Mouse (Mus musculus) right cerebral cortex, postnatal 10 days (tissue): ENCODE results near the gene Ksr2.
"Not testable (repeated sequence)": the region's sequence is repeated elsewhere in the genome, so short reads cannot be mapped to it uniquely, and the experiment has no call there.

Source experiments
- DNase-seq, 2 experiments: peaks; one replicate each; pipeline ENCODE4 v3.0.0; 2021; ENCODE audit warnings: low spot score in 2 of 2

Gene Ksr2

DNA sequence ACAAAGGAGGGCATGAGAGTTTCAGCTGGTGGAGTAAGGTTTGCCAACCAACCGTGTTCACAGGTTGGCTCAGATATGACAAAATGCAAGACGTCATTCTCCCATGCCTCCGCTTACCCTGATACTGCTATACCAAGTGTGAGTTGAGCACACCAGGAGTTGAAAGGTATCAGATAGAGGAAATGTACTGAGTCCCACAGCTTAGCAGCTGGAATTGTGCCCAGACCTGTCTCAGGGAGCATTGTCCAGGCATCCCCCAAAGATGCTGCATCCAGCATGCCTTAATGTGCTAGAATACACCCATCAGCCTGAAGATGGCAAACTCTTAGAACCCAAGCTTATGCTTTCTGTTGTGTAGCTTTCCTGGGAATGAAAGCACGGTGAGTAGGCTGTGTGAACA, 206.5 kb downstream of the Ksr2 start:
- DNase-seq, result no peak

DNA sequence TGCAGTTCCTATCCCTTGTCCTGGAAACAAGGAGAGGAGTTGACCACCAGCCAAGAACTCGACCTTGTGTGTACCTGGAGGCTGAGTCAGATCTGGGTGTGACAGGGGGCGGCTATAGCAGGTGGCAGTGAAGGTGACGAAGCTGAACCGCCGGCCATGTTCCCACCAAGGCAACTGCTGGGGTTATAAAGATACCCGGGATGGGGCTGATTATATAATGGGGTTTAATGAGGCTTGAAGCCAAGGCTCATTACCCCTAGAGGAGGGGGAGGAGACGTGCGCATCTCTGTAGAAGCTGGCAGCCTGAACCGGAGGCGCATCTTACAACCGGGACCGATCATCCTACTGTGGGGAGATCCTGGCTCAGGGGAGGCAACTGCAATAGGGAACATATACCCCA, 208.4 kb downstream of the Ksr2 start:
- DNase-seq, result no peak

DNA sequence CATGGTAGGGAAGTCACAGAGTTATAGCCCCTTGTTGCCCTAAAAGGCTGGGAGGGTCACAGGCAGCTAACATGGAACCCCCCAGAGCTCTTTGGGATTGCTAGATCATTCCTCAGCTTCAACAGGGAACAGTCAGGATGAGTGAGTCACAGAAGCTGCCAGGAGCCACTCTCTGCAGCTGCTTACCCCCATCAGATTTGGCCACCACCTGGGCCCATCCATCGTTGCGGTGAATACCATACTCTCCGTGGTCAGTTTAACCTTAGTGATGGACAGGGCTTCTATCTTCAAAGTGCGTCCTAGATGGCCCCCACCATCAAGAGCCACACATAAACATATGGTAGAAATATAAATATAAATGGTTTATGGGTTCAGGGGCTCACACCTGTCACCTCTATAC, 209.4 kb downstream of the Ksr2 start:
- not testable (repeated sequence) for DNase-seq

DNA sequence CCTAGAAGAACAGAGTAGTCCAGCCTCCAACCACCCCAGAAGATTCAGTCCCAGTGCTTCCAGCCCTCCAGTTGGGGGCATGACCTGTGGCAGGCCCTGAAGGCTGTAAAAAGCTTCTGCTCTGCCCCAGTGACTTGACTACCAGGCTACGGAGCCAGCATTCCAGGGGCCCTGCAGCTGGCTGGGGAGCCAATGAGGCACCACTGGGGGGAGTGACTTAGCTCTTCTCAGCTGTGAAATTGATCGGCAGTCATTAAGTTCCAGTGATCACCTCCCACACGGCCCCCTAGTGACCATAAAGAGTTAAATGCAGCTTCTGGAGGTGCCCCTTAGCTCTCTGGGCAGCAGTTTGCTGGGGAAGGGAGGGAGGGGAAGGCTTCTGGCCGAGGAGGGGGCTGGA, 213.1 kb downstream of the Ksr2 start:
- no peak for DNase-seq

DNA sequence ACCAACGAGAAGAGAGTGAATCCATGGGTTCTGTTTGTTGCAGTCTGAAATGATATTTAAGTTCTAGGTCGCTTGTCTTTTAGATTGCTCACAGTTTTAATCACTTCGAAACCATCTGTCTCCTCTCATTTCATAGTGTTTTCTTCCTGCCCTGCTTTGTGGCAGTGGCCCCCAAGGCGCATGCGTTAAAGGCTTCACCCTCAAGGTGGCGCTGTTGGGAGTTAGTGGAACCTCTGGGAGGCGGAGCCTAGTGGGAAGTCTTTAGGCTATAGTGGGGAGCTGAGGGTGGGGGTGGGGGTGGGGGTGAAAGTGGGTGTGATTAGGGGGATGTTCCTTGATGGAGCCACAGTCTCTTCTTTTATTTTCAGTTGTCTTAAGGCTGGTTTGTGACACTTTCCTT, 214.6 kb downstream of the Ksr2 start:
- DNase-seq, result peak; percentile 75 to 80

DNA sequence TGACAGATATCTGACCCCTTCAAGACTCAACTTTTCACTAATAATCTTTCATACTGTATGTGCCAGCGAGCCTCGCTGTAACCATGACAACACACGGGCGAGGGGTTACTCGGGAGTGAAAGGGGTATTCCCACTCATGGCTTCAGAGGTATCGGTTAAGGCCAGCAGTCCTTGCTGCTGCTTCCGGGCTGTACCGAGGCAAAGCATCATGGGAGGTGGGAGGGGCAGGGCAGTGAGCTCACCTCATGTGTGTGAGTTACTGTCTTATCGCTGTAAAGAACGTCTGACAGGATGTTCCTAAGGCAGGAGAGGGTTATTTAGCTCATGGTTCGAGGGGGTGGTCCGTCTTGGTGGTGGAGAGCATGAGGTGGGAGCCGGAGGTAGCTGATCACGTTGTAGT, 215.8 kb downstream of the Ksr2 start:
- DNase-seq, result no peak

DNA sequence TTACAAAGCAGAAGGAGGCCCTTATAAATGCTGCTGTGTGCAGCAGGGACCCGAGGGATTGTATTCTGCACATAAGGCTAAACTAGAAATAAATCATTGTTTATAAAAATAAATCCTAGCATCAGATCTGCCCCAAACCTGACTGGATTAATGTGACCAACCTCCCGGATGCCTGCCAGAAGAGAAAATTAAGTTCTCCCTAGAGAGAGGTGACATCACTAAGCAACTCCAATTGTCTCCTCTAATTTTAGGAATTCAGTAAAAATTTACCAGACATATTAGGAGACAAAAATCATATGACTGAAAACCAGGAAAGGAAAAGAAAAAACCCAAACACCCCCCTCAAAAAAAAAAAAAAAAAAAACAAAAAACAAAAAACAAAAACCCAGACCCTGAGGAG, 221.4 kb downstream of the Ksr2 start:
- no peak for DNase-seq

DNA sequence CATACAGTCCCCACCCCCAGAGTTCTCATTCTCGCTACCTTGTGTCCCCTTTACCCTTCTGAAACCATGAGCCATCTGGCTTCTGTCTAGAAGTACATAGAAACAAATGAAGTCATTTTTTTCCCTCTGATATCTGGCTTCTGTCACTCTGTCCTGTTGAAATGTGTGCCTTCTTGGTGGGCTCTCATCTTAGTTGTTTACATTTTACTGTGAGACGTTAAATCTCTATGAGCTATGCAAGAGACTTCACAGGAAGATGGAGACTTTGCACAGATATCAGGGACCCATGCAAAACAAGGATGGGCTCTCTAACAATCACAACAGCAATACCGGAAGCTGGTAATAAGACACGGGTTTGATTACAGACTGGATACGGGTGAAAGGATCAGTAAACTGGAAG, 222.0 kb downstream of the Ksr2 start:
- DNase-seq, result no peak

DNA sequence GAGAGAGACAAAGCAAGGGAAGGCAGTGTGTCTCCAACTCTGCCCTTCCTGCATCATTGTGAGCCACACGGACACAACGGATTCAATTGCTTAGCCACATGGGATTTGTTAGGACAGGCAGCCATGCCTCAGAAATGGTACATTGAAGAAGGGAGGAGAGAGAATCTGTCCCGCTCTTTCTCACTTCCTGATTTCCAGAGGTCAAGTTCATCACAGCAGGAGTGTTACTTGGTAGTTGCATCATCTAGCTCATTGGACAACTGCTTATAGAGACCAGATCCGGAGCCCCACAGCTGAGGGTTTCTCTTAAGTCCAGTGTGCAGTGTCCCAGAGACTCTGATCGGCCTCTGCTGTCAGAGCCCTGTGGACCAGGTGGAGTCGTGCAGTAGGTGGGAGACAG, 227.8 kb downstream of the Ksr2 start:
- no peak for DNase-seq

DNA sequence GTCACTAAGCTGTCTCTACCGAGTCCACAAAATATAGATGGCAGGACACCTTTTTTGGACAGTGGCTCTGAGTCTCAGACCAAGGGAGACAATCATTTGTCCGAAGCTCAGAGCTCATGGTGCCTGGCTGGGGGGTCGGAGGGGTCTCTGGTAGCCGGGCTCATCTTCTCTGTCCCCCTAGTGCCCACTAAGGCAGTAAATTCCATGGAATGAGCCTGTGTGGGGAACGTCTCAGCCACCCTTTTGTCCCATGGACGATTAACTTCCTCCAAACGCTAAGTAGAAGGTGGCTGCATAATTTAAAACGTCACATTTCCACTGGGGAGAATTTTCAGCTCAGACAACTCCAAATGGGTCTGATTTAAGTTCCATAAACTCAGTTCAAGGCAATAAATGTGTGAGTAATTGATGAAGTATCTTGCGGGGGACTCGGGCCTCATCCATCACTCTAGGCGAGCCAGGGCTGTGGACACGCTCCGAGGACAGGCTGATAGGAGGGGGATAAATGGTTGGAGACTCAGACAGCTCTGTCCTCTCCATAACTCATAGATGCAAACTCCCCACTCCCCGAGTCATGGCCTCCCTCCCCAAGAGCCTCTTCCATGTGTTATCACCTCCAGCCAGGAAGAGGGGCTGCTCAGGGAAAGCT, 237.6 kb downstream of the Ksr2 start:
- no peak for DNase-seq

DNA sequence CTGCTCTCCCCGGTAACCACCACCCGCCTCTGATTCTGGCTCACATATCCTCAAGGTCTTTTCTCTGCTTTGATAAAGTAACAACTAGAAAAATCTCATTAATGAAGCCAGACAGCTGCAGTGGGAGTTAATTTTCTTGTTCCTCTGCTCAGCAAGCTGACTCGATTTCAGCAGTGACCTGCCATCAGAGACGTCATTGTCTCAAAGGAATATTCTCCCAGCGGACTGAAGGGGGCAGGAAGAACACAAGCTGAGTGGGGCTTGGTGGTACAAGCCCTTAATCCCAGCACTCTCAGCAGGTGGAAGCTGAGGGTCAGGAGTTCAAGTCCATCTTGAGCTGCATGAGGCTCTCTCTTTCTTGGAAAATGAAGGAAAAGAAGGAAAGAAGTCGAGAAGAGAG, 244.8 kb downstream of the Ksr2 start:
- no peak for DNase-seq

DNA sequence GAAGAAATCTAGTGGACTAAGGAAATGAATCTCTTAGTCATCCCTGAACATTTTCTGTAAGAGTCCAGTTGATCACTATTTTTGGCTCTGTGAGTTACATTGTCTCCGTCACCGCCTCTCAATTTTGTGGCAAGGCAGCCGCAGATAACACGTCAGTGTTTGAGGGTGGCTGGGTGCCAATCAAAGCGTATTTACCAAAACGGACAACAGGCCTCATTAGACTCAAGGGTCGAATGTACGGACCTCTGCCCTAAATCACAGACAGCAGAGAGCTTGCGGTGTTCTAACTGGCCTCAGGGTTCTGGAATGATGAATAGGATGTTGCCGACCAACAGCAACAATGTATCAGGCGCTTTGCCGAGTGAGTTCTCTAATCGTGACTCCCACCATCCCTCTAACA, 245.8 kb downstream of the Ksr2 start:
- DNase-seq, result no peak

DNA sequence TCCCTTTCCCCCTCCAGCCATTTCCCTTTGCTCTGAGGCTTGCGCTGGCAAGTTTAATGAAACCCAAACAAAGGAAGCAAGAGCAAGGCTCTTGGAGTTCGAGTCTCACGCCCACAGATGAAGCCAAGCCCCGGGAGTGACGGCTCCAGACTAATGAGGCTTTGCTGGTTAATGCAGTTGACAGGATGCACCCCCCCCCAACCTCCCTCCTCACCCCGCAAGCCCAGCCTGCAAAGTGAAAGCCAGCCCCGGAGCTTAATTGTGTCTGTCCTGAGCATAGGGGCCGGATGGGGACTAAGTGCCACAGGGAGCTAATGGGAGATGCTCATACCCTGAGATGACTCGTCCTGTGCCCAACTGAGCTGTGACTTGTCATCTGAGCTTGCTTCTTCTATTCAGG, 251.4 kb downstream of the Ksr2 start:
- DNase-seq, result no peak

DNA sequence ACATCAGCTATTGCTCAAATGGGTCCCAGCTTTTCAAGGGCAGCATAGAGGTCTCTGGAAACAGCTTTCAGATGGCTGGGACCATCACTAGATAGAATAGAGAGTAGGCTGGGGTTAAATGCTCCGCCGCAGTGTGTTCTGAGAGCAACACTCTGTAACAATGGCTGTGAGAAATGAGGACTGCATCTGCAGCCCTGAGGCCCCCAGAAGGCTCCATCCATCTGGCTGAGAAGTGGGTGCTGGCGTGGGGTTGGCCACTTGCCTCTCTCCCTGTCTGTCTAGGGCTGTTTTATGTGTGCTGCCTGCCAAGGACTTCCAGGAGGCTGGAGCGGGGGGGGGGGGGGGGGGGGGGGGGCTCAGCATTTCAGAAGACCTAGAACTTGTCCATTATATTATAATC, 253.5 kb downstream of the Ksr2 start:
- peak in 1 of 2 experiments; percentile 41 for DNase-seq

DNA sequence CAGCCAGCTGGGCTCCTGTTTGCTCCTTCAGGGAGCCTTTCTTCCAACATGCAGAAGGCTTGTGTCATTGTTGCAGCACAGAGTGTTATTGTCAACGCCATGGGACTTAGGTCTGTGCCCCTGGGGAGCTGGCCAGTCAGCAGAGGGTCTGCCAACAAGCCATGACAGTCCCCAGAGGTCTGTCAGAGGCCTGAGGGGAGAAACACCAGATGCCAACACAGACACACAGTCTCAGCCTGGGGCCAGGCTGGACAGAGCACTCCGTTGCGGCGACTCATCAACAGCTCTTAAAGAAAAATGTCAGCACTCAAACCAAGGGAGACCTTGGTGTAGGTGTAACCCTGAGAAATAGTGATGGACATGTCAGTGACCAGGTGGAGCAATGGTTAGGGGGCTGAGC, 255.5 kb downstream of the Ksr2 start:
- no peak for DNase-seq

DNA sequence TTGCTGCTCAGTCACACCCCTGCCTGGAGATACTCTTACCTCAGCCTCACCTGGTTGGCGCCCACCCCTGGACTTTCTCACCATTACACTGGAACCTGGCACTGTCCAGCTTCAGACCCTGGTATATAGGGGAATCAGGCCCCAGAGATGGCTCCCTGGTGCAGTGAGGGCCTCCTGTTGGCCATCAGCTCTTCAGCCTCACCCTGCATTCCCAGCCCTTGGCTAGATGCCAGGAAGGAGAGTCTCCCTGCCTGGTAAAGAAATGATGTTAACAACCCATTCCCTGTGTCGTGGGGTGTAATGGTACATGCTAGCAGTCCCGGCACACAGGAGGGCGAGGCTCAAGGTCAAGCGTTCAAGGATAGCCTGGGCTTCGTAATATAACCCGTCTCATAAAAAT, 256.0 kb downstream of the Ksr2 start:
- no peak for DNase-seq

DNA sequence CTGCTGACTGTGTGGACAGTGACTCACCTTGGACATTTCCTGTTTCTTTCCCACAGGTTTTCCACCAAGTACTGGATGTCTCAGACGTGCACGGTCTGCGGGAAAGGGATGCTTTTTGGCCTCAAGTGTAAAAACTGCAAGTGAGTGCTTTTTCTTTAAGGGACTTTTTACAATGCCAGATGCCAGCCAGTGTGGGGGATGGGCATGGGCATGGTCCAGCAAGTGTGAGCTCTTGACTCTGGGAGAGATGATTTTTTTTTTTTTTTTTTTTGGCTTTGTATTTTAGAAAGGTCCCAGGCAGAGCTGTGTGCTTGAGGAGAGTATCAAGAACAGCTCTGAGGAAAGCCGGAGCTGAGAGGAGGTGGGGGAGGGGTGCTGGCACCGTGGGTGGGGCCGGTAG, 257.6 kb downstream of the Ksr2 start:
- DNase-seq, result no peak

DNA sequence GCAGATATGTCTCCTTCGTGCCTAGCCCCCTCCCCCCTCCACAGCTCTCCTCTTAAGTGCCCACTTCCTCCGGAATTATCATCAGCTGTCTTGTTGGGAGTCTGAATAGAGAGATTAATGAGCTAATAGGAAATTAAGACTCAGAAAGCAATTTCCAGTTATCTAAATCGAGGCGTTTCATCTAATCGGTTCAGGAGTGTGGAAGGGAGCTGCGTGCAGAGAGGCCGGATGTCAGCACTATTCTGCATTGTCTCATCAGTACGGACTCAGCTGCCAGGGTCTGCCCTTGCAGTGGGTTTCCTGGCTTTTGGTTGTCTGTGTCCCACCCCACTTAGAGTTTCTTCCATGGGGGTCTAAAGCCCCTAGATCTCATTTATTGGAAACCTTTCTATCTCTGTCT, 262.0 kb downstream of the Ksr2 start:
- no peak for DNase-seq

DNA sequence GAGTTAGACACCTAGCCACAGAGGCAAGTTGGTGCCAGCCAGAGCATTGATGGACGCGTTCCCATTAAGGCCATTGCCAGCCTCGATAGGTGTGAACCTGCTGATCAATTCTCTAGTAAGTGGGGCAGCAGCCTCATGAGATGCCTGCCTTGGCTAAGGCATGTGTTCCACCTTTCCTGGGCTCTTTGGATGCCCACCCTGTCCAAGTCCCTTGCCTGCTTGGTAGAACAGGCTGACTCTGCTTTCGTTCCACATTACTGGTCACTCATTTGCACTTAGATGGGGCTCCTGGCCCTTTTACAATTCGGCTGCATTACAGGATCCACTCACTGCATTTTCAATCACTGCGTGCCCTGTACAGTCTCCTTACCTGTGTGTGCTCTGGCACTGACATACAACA, 263.4 kb downstream of the Ksr2 start:
- no peak for DNase-seq

DNA sequence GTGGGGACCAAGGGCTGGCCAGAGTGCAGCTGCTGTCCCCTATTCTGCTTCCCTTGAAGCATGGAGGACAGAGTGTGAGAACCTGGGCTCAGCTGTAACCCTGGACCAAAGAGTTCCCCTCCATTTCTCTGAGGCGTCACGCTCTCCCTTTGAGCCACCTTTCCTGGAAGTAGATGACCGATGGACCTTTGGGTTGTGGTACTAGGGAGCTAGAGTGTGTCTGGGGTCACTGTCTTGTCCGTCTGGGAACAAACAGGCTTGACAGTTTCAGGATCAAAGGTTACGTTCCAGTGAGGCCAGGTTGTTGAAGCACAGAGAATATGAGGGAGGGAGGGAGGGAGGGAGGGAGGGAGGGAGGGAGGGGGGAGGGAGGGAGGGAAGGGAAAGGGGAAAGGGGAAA, 264.6 kb downstream of the Ksr2 start:
- DNase-seq, result no peak

DNA sequence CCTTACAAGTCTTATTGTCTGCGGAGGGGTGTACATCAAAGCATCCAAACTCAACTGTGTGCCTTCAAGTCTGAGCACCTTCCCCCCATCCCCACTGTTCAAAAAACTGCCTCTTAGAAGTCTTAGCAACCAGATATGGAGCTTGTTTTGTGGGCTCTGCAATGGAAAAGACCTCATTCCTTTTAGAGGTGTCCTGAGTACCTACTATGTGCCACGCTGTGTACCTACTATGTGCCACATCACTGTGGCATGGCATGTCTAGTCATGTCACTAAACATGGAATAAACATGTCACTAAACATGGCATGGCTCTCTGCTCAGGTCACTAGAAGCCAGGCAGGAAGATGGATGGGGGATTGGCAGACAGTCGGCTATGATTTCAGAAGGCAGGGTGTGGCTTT, 268.4 kb downstream of the Ksr2 start:
- DNase-seq, result no peak

DNA sequence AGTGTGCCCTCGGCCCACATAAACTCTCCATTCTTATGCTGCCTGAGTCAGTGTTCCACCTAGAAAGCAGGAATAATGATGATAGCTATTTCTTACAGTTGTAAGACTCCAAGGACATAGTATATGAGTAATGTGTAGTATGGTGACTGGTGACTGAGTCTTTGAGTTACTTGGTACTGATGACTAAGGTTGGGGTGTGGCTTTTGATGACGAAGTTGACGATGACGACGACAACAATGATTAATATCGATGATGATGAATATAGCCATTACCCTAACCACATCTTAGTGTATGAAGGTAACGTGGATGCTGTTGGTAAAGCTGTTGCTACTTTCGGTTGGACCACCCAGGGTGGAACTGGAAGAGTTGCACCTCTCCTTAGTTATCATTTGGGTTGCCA, 270.7 kb downstream of the Ksr2 start:
- no peak for DNase-seq

DNA sequence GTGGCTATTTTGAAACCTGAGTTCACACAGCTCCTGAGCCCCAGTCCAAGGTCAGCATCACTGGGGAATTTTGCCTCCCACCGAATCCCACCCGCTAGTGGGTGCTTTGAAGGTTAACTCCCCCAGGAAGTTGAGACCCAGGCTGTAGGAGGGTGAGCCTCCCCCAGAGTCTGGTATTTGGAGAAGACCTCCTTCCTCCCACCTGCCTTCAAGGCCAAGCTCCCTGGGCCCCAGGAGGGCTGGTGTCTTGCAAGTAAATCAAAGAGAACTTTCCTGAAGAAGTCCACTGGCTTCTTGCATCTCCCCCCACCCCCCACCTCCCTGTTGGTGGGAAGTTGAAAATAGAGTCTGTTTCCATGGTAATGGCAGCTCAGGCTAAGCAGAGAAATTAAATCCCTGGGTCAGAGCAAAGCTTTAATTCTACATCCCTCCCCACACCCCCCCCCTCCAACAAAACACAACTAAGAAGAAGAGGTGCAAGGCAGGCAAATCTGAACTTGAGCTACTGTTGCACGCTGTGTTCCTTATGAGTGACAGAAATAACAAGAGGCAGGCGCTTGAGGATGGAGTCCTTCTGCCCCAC, 274.1 kb downstream of the Ksr2 start:
- no peak for DNase-seq

DNA sequence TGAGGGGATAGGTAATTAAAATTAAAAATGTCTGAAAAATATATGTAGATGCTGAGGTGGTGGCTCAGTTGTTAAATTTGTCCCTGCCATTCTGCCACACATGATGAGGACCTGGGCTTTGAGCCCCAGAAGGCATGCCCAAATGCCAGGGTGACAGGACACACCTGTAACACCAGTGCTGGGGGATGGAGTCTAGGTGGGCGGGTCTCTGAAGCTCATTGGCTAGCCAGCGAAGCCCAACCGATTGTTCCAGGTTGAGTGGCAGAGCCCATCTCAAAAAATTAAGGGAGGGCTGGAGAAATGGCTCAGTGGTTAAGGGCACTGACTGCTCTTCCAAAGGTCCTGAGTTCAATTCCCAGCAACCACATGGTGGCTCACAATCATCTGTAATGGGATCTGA, 274.9 kb downstream of the Ksr2 start:
- no peak for DNase-seq
